Mouse (Mus musculus): Measurements from ENCODE around the gene Marc2. TPM values are rescaled to one million over a fixed set of nuclear protein-coding genes. Genes with fewer than 3 reads are reported as not detected.

Marc2 gene
- polyA plus RNA-seq, 1 experiment from 2014 or later, result 327 TPM

GRCm38 (mm10) chr1:184783641-184784040 lies 62.6 kb downstream of the Marc2 start:
- H3K27ac ChIP-seq, result no peak overlapping the region
- ATAC-seq (replicated peaks; ENCODE audit: low FRiP score, low read depth), result no peak
- 66% methylated on average over 4 of the region's 4 CpGs for WGBS
- no peak for TF ChIP-seq CTCF (IDR thresholded peaks at IDR 0.05; ENCODE audit: low read depth)
- H3K4me3 ChIP-seq (replicated peaks; ENCODE audit: low read depth, low read length), result no peak overlapping the region
- H3K9ac ChIP-seq (ENCODE audit: low read depth, low read length), result no peak overlapping the region
- H3K36me3 ChIP-seq (ENCODE audit: insufficient read depth, low read length), result no peaks in the 10 kb centered on the region
- no peaks in the 10 kb centered on the region for H3K27me3 ChIP-seq (ENCODE audit: insufficient read depth, low read length)
- H3K4me1 ChIP-seq (replicated peaks; ENCODE audit: insufficient read depth, low read length), result no peaks in the 10 kb centered on the region
- H3K4me2 ChIP-seq (ENCODE audit: low read length), result no peak overlapping the region
- no peaks in the 10 kb centered on the region for H3K9me3 ChIP-seq (replicated peaks; ENCODE audit: low read length)
- DNase-seq (ENCODE audit: low spot score), result no peak

- Histone ChIP-seq H3K27ac (no peak overlapping the region), H3K36me3 (ENCODE audit: insufficient read depth, low read length) (no peaks in the 10 kb centered on the region), H3K4me2 (ENCODE audit: low read length) (no peak overlapping the region), H3K9me3 (replicated peaks; ENCODE audit: low read length) (no peaks in the 10 kb centered on the region), H3K4me1 (replicated peaks; ENCODE audit: insufficient read depth, low read length) (no peaks in the 10 kb centered on the region), H3K9ac (ENCODE audit: low read depth, low read length) (no peak overlapping the region), H3K4me3 (replicated peaks; ENCODE audit: low read depth, low read length) (no peak overlapping the region), H3K27me3 (ENCODE audit: insufficient read depth, low read length) (no peaks in the 10 kb centered on the region)
- WGBS, result 43% methylated on average over 14 of the region's 14 CpGs
- no peak for TF ChIP-seq CTCF (IDR thresholded peaks at IDR 0.05; ENCODE audit: low read depth)
- ATAC-seq (replicated peaks; ENCODE audit: low FRiP score, low read depth), result peak; percentile 59; the same call in 1 of the 2 replicates
- peak; percentile 89 for DNase-seq (ENCODE audit: low spot score)
Measured at GRCm38 (mm10) chr1:184782161-184782513, 64.1 kb downstream of the Marc2 start.

GRCm38 (mm10) chr1:184781286-184782160 lies 64.7 kb downstream of the Marc2 start:
- TF ChIP-seq CTCF (IDR thresholded peaks at IDR 0.05; ENCODE audit: low read depth), result no peak
- 51% methylated on average over 10 of the region's 10 CpGs for WGBS
- no peak overlapping the region for H3K9ac ChIP-seq (ENCODE audit: low read depth, low read length)
- H3K27me3 ChIP-seq (ENCODE audit: insufficient read depth, low read length), result 0 out of 2 replicates have a peak, but pooled peaks cover 5% of the 10 kb centered on the region
- DNase-seq (ENCODE audit: low spot score) (no peak), ATAC-seq (replicated peaks; ENCODE audit: low FRiP score, low read depth) (no peak)
- H3K4me2 ChIP-seq (ENCODE audit: low read length), result no peak overlapping the region
- H3K27ac ChIP-seq, result no peak overlapping the region
- no peaks in the 10 kb centered on the region for H3K4me1 ChIP-seq (replicated peaks; ENCODE audit: insufficient read depth, low read length)
- no peaks in the 10 kb centered on the region for H3K36me3 ChIP-seq (ENCODE audit: insufficient read depth, low read length)
- no peaks in the 10 kb centered on the region for H3K9me3 ChIP-seq (replicated peaks; ENCODE audit: low read length)
- H3K4me3 ChIP-seq (replicated peaks; ENCODE audit: low read depth, low read length), result no peak overlapping the region

GRCm38 (mm10) chr1:184778157-184778556 lies 68.1 kb downstream of the Marc2 start:
- DNase-seq (ENCODE audit: low spot score) (no peak), ATAC-seq (replicated peaks; ENCODE audit: low FRiP score, low read depth) (no peak)
- Histone ChIP-seq H3K4me2 (ENCODE audit: low read length) (no peak overlapping the region), H3K9ac (ENCODE audit: low read depth, low read length) (no peak overlapping the region), H3K9me3 (replicated peaks; ENCODE audit: low read length) (no peaks in the 10 kb centered on the region), H3K4me3 (replicated peaks; ENCODE audit: low read depth, low read length) (no peak overlapping the region), H3K4me1 (replicated peaks; ENCODE audit: insufficient read depth, low read length) (no peaks in the 10 kb centered on the region), H3K36me3 (ENCODE audit: insufficient read depth, low read length) (no peaks in the 10 kb centered on the region), H3K27ac (no peak overlapping the region), H3K27me3 (ENCODE audit: insufficient read depth, low read length) (peaks cover 14% of the 10 kb centered on the region; the same call in 1 of the 2 replicates)
- no peak for TF ChIP-seq CTCF (IDR thresholded peaks at IDR 0.05; ENCODE audit: low read depth)
- WGBS, result 89% methylated on average over 6 of the region's 6 CpGs

- DNase-seq (ENCODE audit: low spot score) (no peak), ATAC-seq (replicated peaks; ENCODE audit: low FRiP score, low read depth) (no peak)
- Histone ChIP-seq H3K4me3 (replicated peaks; ENCODE audit: low read depth, low read length) (no peak overlapping the region), H3K9ac (ENCODE audit: low read depth, low read length) (no peak overlapping the region), H3K27ac (no peak overlapping the region), H3K4me2 (ENCODE audit: low read length) (no peak overlapping the region), H3K27me3 (ENCODE audit: insufficient read depth, low read length) (peaks cover 14% of the 10 kb centered on the region; the same call in 1 of the 2 replicates), H3K9me3 (replicated peaks; ENCODE audit: low read length) (no peaks in the 10 kb centered on the region), H3K4me1 (replicated peaks; ENCODE audit: insufficient read depth, low read length) (no peaks in the 10 kb centered on the region), H3K36me3 (ENCODE audit: insufficient read depth, low read length) (no peaks in the 10 kb centered on the region)
- TF ChIP-seq CTCF (IDR thresholded peaks at IDR 0.05; ENCODE audit: low read depth), result peak; percentile 26; the same call in 1 of the 2 replicates
- WGBS, result 27% methylated on average over 22 of the region's 22 CpGs
Measured at GRCm38 (mm10) chr1:184777061-184777795, 69.0 kb downstream of the Marc2 start.

- H3K9me3 ChIP-seq (replicated peaks; ENCODE audit: low read length), result no peaks in the 10 kb centered on the region
- H3K4me3 ChIP-seq (replicated peaks; ENCODE audit: low read depth, low read length), result no peak overlapping the region
- ATAC-seq (replicated peaks; ENCODE audit: low FRiP score, low read depth), result no peak
- no peak overlapping the region for H3K9ac ChIP-seq (ENCODE audit: low read depth, low read length)
- no peak overlapping the region for H3K27ac ChIP-seq
- 0 out of 2 replicates have a peak, but pooled peaks cover 4% of the 10 kb centered on the region for H3K4me1 ChIP-seq (replicated peaks; ENCODE audit: insufficient read depth, low read length)
- H3K4me2 ChIP-seq (ENCODE audit: low read length), result no peak overlapping the region
- H3K27me3 ChIP-seq (ENCODE audit: insufficient read depth, low read length), result peaks cover 14% of the 10 kb centered on the region; the same call in 1 of the 2 replicates
- 39% methylated on average over 9 of the region's 9 CpGs for WGBS
- no peaks in the 10 kb centered on the region for H3K36me3 ChIP-seq (ENCODE audit: insufficient read depth, low read length)
- DNase-seq (ENCODE audit: low spot score), result no peak
- no peak for TF ChIP-seq CTCF (IDR thresholded peaks at IDR 0.05; ENCODE audit: low read depth)
Measured at GRCm38 (mm10) chr1:184775289-184775688, 71.0 kb downstream of the Marc2 start.
